Mouse (Mus musculus) MEL (cell line): Measurements from ENCODE around the gene Nploc4. TPM values are rescaled to one million over a fixed set of nuclear protein-coding genes. Genes with fewer than 3 reads are reported as not detected.

Experiments used
- DNase-seq: peaks from one replicate; pipeline ENCODE4 v3.0.0; 2011; ENCODE audit warnings: low read depth, low spot score
- H3K27ac ChIP-seq: 2 replicates; pipeline ENCODE4 v1.5.1; 2012; ENCODE audit warnings: low read depth, mild to moderate bottlenecking, control low read depth, low read length, moderate library complexity; ENCODE audit not compliant: control insufficient read depth
- H3K27me3 ChIP-seq, 2 experiments: fragments of 150-350 bp in 1 of 2; sonication (generic) in 1 of 2; 2 replicates each; pipeline ENCODE4 v1.6.1; 2012; ENCODE audit warnings: low read length in 2 of 2, mild to moderate bottlenecking in 2 of 2, improper control_type of control experiment in 1 of 2, moderate library complexity in 1 of 2; ENCODE audit not compliant: insufficient read depth in 2 of 2, control insufficient read depth in 1 of 2
- H3K36me3 ChIP-seq, 2 experiments: 2 replicates each; pipeline ENCODE4 v1.6.1; 2012 to 2014; ENCODE audit warnings: low read length in 2 of 2, improper control_type of control experiment in 1 of 2, inconsistent platforms in 1 of 2, mild to moderate bottlenecking in 1 of 2; ENCODE audit not compliant: insufficient read depth in 2 of 2, control insufficient read depth in 1 of 2
- H3K4me1 ChIP-seq, 2 experiments: fragments of 150-350 bp in 1 of 2; sonication (generic) in 1 of 2; 2 replicates each; pipeline ENCODE4 v1.6.1; 2012; ENCODE audit warnings: low read length in 2 of 2, improper control_type of control experiment in 1 of 2, mild to moderate bottlenecking in 1 of 2; ENCODE audit not compliant: insufficient read depth in 2 of 2, control insufficient read depth in 1 of 2
- H3K4me3 ChIP-seq, 2 experiments: fragments of 150-350 bp in 1 of 2; sonication (generic) in 1 of 2; 2 replicates each; pipeline ENCODE4 v1.5.1; 2012; ENCODE audit warnings: low read depth in 2 of 2, low read length in 2 of 2, mild to moderate bottlenecking in 2 of 2, moderate library complexity in 2 of 2, control low read depth in 1 of 2, improper control_type of control experiment in 1 of 2; ENCODE audit not compliant: control insufficient read depth in 1 of 2, insufficient read depth in 1 of 2
- H3K79me2 ChIP-seq: 2 replicates; pipeline ENCODE4 v1.6.1; 2012; ENCODE audit warnings: mild to moderate bottlenecking, low read length, moderate library complexity; ENCODE audit not compliant: control insufficient read depth, poor library complexity, insufficient read depth
- H3K9ac ChIP-seq: 2 replicates; pipeline ENCODE4 v1.6.1; 2012; ENCODE audit warnings: low read depth, mild to moderate bottlenecking, control low read depth, low read length, moderate library complexity; ENCODE audit not compliant: control insufficient read depth, poor library complexity, severe bottlenecking
- H3K9me3 ChIP-seq: fragments of 150-350 bp; sonication (generic); replicated peaks from 2 replicates; pipeline ENCODE4 v1.6.1; 2012; ENCODE audit warnings: mild to moderate bottlenecking, low read length, improper control_type of control experiment, moderate library complexity; ENCODE audit not compliant: insufficient read depth
- BHLHE40 ChIP-seq: IDR thresholded peaks from 2 replicates; pipeline ENCODE4 v1.6.1; 2012; ENCODE audit warnings: low read depth, mild to moderate bottlenecking, inconsistent platforms, low read length, improper control_type of control experiment, borderline replicate concordance
- CHD1 ChIP-seq: IDR thresholded peaks from 2 replicates; pipeline ENCODE4 v1.6.1; 2012; ENCODE audit warnings: low read depth, mild to moderate bottlenecking, inconsistent platforms, low read length, improper control_type of control experiment
- CHD2 ChIP-seq: IDR thresholded peaks from 2 replicates; pipeline ENCODE4 v1.6.1; 2011; ENCODE audit warnings: low read length, improper control_type of control experiment
- CTCF ChIP-seq, 3 experiments: IDR thresholded peaks in 2 of 3; conservative IDR thresholded peaks in 1 of 3; 2 replicates each; pipeline ENCODE4 v1.5.1; 2011 to 2012; ENCODE audit warnings: low read length in 3 of 3, low read depth in 2 of 3, mild to moderate bottlenecking in 2 of 3, improper control_type of control experiment in 1 of 3, inconsistent platforms in 1 of 3, mixed read lengths in 1 of 3, moderate library complexity in 1 of 3; ENCODE audit not compliant: control insufficient read depth in 1 of 3, insufficient read depth in 1 of 3, poor library complexity in 1 of 3, severe bottlenecking in 1 of 3
- ELF1 ChIP-seq: IDR thresholded peaks from 2 replicates; pipeline ENCODE4 v1.6.1; 2014; ENCODE audit warnings: low read depth, mild to moderate bottlenecking, inconsistent platforms, low read length, improper control_type of control experiment, moderate library complexity
- EP300 ChIP-seq, 2 experiments: IDR thresholded peaks; 2 replicates each; pipeline ENCODE4 v1.6.1; 2011; ENCODE audit warnings: improper control_type of control experiment in 2 of 2, low read length in 2 of 2, low read depth in 1 of 2, mild to moderate bottlenecking in 1 of 2
- ETS1 ChIP-seq: IDR thresholded peaks from 2 replicates; pipeline ENCODE4 v1.6.1; 2012; ENCODE audit warnings: low read depth, mild to moderate bottlenecking, inconsistent platforms, low read length, improper control_type of control experiment, moderate library complexity
- GATA1 ChIP-seq: IDR thresholded peaks from 2 replicates; pipeline ENCODE4 v1.6.1; 2011; ENCODE audit warnings: low read depth, low read length, improper control_type of control experiment
- JUND ChIP-seq: IDR thresholded peaks from 2 replicates; pipeline ENCODE4 v1.6.1; 2011; ENCODE audit warnings: low read depth, mild to moderate bottlenecking, improper control_type of control experiment, low read length
- MAFK ChIP-seq: IDR thresholded peaks from 2 replicates; pipeline ENCODE4 v1.6.1; 2011; ENCODE audit warnings: low read depth, mild to moderate bottlenecking, low read length, improper control_type of control experiment, borderline replicate concordance
- MAZ ChIP-seq: IDR thresholded peaks from 2 replicates; pipeline ENCODE4 v1.6.1; 2012; ENCODE audit warnings: low read depth, mild to moderate bottlenecking, inconsistent platforms, low read length, improper control_type of control experiment
- POLR2AphosphoS2 ChIP-seq: IDR thresholded peaks from 2 replicates; pipeline ENCODE4 v1.6.1; 2011; ENCODE audit warnings: low read length, improper control_type of control experiment
- RAD21 ChIP-seq: IDR thresholded peaks from 2 replicates; pipeline ENCODE4 v1.6.1; 2011; ENCODE audit warnings: mild to moderate bottlenecking, low read depth, low read length, improper control_type of control experiment
- SIN3A ChIP-seq: IDR thresholded peaks from 2 replicates; pipeline ENCODE4 v1.6.1; 2012; ENCODE audit warnings: low read length, improper control_type of control experiment, inconsistent platforms
- TAL1 ChIP-seq: IDR thresholded peaks from 2 replicates; pipeline ENCODE4 v1.6.1; 2012; ENCODE audit warnings: mild to moderate bottlenecking, inconsistent platforms, low read length, moderate library complexity, mixed read lengths
- TBP ChIP-seq: IDR thresholded peaks from 2 replicates; pipeline ENCODE4 v1.8.0; 2011; ENCODE audit warnings: low read depth, low read length, improper control_type of control experiment
- TCF12 ChIP-seq: IDR thresholded peaks from 2 replicates; pipeline ENCODE4 v1.6.1; 2014; ENCODE audit warnings: low read depth, mild to moderate bottlenecking, inconsistent platforms, low read length, improper control_type of control experiment, moderate library complexity
- ZMIZ1 ChIP-seq: IDR thresholded peaks from 2 replicates; pipeline ENCODE4 v1.6.1; 2012; ENCODE audit warnings: low read depth, mild to moderate bottlenecking, inconsistent platforms, low read length, improper control_type of control experiment, moderate library complexity
- polyA plus RNA-seq, 2 experiments: library from polyadenylated mRNA; stranded (reverse) in 1 of 2; unstranded in 1 of 2; fragments of >175 nt in 1 of 2; fragments of >200 nt in 1 of 2; gene quantifications; 2 replicates each; pipeline versions ENCODE4 v1.2.1 to v1.2.4; 2012; ENCODE audit warnings: low replicate concordance in 2 of 2, low read depth in 1 of 2; ENCODE audit not compliant: insufficient read length in 2 of 2, insufficient read depth in 1 of 2, missing spikeins in 1 of 2
- total RNA-seq: library from RNA; depleted of rRNA; stranded (reverse); fragments of 300-350 nt; gene quantifications from 2 replicates; pipeline ENCODE4 v1.2.3, GENCODE M21; 2012

Nploc4 gene
- total and polyA plus RNA-seq, 3 experiments, result 77.4 to 352 (median 117) TPM

- Histone ChIP-seq H3K27me3 (no peaks in the 10 kb centered on the region), H3K4me1 (peaks cover 3 to 8% of the 10 kb centered on the region in 2 experiments; a peak in 3 of 4 replicates), H3K79me2 (peaks cover 8% of the 10 kb centered on the region), H3K36me3 (peaks cover 3 to 13% of the 10 kb centered on the region in 2 experiments; a peak in 3 of 4 replicates), H3K4me3 (no peak overlapping the region), H3K27ac (no peak overlapping the region), H3K9ac (no peak overlapping the region), H3K9me3 (no peaks in the 10 kb centered on the region)
- no peak for DNase-seq
- TF ChIP-seq BHLHE40, result no peak
- no peak for TF ChIP-seq SIN3A
- no peak for TF ChIP-seq JUND
These were observed 55.0 kb downstream of the Nploc4 start for GRCm38 (mm10) chr11:120382509-120382908.

GRCm38 (mm10) chr11:120381157-120381556, 56.4 kb downstream of the Nploc4 start:
- H3K27me3 ChIP-seq, result no peaks in the 10 kb centered on the region
- no peaks in the 10 kb centered on the region for H3K9me3 ChIP-seq

DNA sequence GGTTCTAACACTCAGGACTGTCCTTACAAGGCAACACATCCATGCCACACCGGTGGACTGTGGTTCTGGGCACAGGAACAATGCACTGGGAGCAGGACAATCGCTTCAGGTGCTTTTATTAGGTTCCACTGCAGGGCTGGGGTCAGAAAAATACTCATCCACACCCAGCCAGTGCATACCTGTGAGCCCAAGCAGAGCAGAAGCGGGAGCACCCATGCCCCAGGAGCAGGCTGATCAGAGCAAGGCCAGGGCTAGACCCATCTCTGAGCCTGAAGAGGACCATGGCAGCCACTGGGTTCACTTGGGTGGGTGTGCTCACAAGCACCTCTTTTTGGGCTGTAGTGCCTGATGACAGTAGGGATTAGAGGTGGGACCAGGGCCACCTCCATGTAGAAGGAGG, 57.2 kb downstream of the Nploc4 start:
- DNase-seq, result no peak
- peaks cover 0 to 9% of the 10 kb centered on the region in 2 experiments; a peak in 2 of 4 replicates for H3K36me3 ChIP-seq
- H3K27ac ChIP-seq, result no peak overlapping the region
- no peaks in the 10 kb centered on the region for H3K9me3 ChIP-seq
- TF ChIP-seq CTCF (IDR thresholded peaks at IDR 0.05 in 2 of 3, conservative IDR thresholded peaks at IDR 0.05 in 1 of 3; ENCODE audit: control insufficient read depth in 1 of 3, insufficient read depth in 1 of 3, low read depth in 2 of 3, low read length in 3 of 3, poor library complexity in 1 of 3, severe bottlenecking in 1 of 3), result no peak
- TF ChIP-seq ETS1, result no peak
- TF ChIP-seq MAFK, result no peak
- no peak for TF ChIP-seq RAD21
- H3K79me2 ChIP-seq, result peaks cover 11% of the 10 kb centered on the region
- peaks cover 5 to 11% of the 10 kb centered on the region in 2 experiments; a peak in 3 of 4 replicates for H3K4me1 ChIP-seq
- no peak overlapping the region for H3K4me3 ChIP-seq
- no peak overlapping the region for H3K9ac ChIP-seq
- H3K27me3 ChIP-seq, result no peaks in the 10 kb centered on the region

More at GRCm38 (mm10) chr11:120381157-120381556, 56.4 kb downstream of the Nploc4 start:
- Histone ChIP-seq H3K27ac (no peak overlapping the region), H3K36me3 (peaks cover 0 to 11% of the 10 kb centered on the region in 2 experiments; a peak in 2 of 4 replicates), H3K9ac (no peak overlapping the region), H3K4me1 (peaks cover 5 to 11% of the 10 kb centered on the region in 2 experiments; a peak in 3 of 4 replicates), H3K4me3 (no peak overlapping the region), H3K79me2 (peaks cover 11% of the 10 kb centered on the region)
- no peak for TF ChIP-seq POLR2AphosphoS2
- no peak for TF ChIP-seq ELF1
- no peak for TF ChIP-seq TCF12
- no peak for TF ChIP-seq ZMIZ1
- TF ChIP-seq TBP, result no peak
- TF ChIP-seq MAZ, result no peak
- TF ChIP-seq SIN3A, result no peak
- no peak for TF ChIP-seq CHD1
- TF ChIP-seq TAL1, result no peak
- no peak for TF ChIP-seq GATA1
- TF ChIP-seq EP300 (IDR thresholded peaks at IDR 0.05; ENCODE audit: low read depth in 1 of 2, low read length in 2 of 2), result no peak
- no peak for TF ChIP-seq CHD2
- DNase-seq, result no peak
